Mouse (Mus musculus) cortical plate, adult 2 months (tissue): ENCODE results near the gene Chd9. TPM values are rescaled to one million over a fixed set of nuclear protein-coding genes. Genes with fewer than 3 reads are reported as not detected.

ENCODE experiments used
- H3K27ac ChIP-seq: fragments of 200-500 bp; 2 replicates; pipeline ENCODE4 v1.5.1; 2012; ENCODE audit warnings: low read length, control low read depth, inconsistent platforms; ENCODE audit not compliant: insufficient read depth
- H3K4me1 ChIP-seq: fragments of 200-500 bp; 2 replicates; pipeline ENCODE4 v1.6.1; 2011; ENCODE audit warnings: low read length; ENCODE audit not compliant: control insufficient read depth, insufficient read depth
- H3K4me3 ChIP-seq: fragments of 200-500 bp; 2 replicates; pipeline ENCODE4 v1.5.1; 2011; ENCODE audit warnings: mild to moderate bottlenecking, low read length, control low read depth; ENCODE audit not compliant: insufficient read depth
- CTCF ChIP-seq: fragments of 200-500 bp; IDR thresholded peaks from 2 replicates; pipeline ENCODE4 v1.5.1; 2011; ENCODE audit warnings: mild to moderate bottlenecking, control low read depth, low read length; ENCODE audit not compliant: insufficient read depth; ENCODE audit errors: extremely low read depth
- POLR2A ChIP-seq: fragments of 200-500 bp; IDR thresholded peaks from 2 replicates; pipeline ENCODE4 v1.6.1; 2011; ENCODE audit warnings: mild to moderate bottlenecking, low read length, control low read depth; ENCODE audit not compliant: insufficient read depth; ENCODE audit errors: extremely low read depth
- polyA plus RNA-seq: library from polyadenylated mRNA; depleted of rRNA; stranded (reverse); fragments of >200 nt; gene quantifications from 2 replicates; pipeline ENCODE4 v1.2.3, GENCODE M21; 2012

Chd9 gene
- polyA plus RNA-seq, 1 experiment, result 291 TPM

- TF ChIP-seq CTCF (no peak), POLR2A (no peak)
- Histone ChIP-seq H3K4me1 (peaks cover 17% of the 10 kb centered on the region), H3K27ac (peak overlapping the region; percentile 95), H3K4me3 (no peak overlapping the region)
Measured at GRCm38 (mm10) chr8:90869920-90870777, 42.0 kb downstream of the Chd9 start.

GRCm38 (mm10) chr8:90871375-90872080, 43.4 kb downstream of the Chd9 start:
- TF ChIP-seq CTCF, result no peak
- Histone ChIP-seq H3K4me1 (peaks cover 17% of the 10 kb centered on the region), H3K27ac (no peak overlapping the region), H3K4me3 (no peak overlapping the region)

GRCm38 (mm10) chr8:90873051-90873450, 44.9 kb downstream of the Chd9 start:
- H3K27ac ChIP-seq, result no peak overlapping the region
- H3K4me3 ChIP-seq, result no peak overlapping the region
- H3K4me1 ChIP-seq, result peaks cover 15% of the 10 kb centered on the region
- TF ChIP-seq CTCF (no peak), POLR2A (no peak)

- TF ChIP-seq CTCF (no peak), POLR2A (no peak)
- peak overlapping the region; percentile 32 for H3K27ac ChIP-seq
- peak overlapping the region; percentile 56 for H3K4me3 ChIP-seq
- H3K4me1 ChIP-seq, result peaks cover 5% of the 10 kb centered on the region
Measured at GRCm38 (mm10) chr8:90876213-90876721, 48.1 kb downstream of the Chd9 start.

GRCm38 (mm10) chr8:90876722-90877429, 48.7 kb downstream of the Chd9 start:
- TF ChIP-seq CTCF (no peak), POLR2A (no peak)
- Histone ChIP-seq H3K27ac (peak overlapping the region; percentile 32), H3K4me1 (peaks cover 2% of the 10 kb centered on the region; the same call in 1 of the 2 replicates), H3K4me3 (peak overlapping the region; percentile 56)

GRCm38 (mm10) chr8:90877430-90877975, 49.4 kb downstream of the Chd9 start:
- no peak for TF ChIP-seq CTCF
- Histone ChIP-seq H3K27ac (peak overlapping the region; percentile 1), H3K4me1 (peaks cover 2% of the 10 kb centered on the region; the same call in 1 of the 2 replicates), H3K4me3 (peak overlapping the region; percentile 56)

- H3K4me3 ChIP-seq, result no peak overlapping the region
- no peak overlapping the region for H3K27ac ChIP-seq
- TF ChIP-seq CTCF, result no peak
- H3K4me1 ChIP-seq, result peaks cover 2% of the 10 kb centered on the region; the same call in 1 of the 2 replicates
Measured at GRCm38 (mm10) chr8:90878551-90878950, 50.4 kb downstream of the Chd9 start.

- H3K27ac ChIP-seq, result no peak overlapping the region
- TF ChIP-seq POLR2A (no peak), CTCF (no peak)
- H3K4me1 ChIP-seq, result peaks cover 2% of the 10 kb centered on the region; the same call in 1 of the 2 replicates
- no peak overlapping the region for H3K4me3 ChIP-seq
Measured at GRCm38 (mm10) chr8:90880041-90880440, 51.9 kb downstream of the Chd9 start.

GRCm38 (mm10) chr8:90881181-90881580, 53.0 kb downstream of the Chd9 start:
- no peak for TF ChIP-seq CTCF
- Histone ChIP-seq H3K4me3 (no peak overlapping the region), H3K4me1 (peaks cover 2% of the 10 kb centered on the region; the same call in 1 of the 2 replicates), H3K27ac (no peak overlapping the region)
